Mouse (Mus musculus): ENCODE data around the gene Lrwd1.

GRCm38 (mm10) chr5:136094249-136095010 is 41.4 kb downstream of the Lrwd1 start:
- TF ChIP-seq POLR2A (IDR thresholded peaks at IDR 0.05; ENCODE audit: borderline replicate concordance, extremely low read depth, low read depth, low read length) (no peak), CTCF (IDR thresholded peaks at IDR 0.05; ENCODE audit: insufficient read depth, low read length) (no peak)

All from lung, adult 2 months (tissue).